Mouse (Mus musculus) left cerebral cortex, adult 9 months (tissue): ENCODE measurements around the gene Ppat.
"Not testable (repeated sequence)": the region's sequence is repeated elsewhere in the genome, so short reads cannot be mapped to it uniquely, and the experiment has no call there.

Experiments used
- DNase-seq, 2 experiments: peaks; one replicate each; pipeline ENCODE4 v3.0.0; 2022; ENCODE audit warnings: low spot score in 2 of 2

Ppat gene

DNA sequence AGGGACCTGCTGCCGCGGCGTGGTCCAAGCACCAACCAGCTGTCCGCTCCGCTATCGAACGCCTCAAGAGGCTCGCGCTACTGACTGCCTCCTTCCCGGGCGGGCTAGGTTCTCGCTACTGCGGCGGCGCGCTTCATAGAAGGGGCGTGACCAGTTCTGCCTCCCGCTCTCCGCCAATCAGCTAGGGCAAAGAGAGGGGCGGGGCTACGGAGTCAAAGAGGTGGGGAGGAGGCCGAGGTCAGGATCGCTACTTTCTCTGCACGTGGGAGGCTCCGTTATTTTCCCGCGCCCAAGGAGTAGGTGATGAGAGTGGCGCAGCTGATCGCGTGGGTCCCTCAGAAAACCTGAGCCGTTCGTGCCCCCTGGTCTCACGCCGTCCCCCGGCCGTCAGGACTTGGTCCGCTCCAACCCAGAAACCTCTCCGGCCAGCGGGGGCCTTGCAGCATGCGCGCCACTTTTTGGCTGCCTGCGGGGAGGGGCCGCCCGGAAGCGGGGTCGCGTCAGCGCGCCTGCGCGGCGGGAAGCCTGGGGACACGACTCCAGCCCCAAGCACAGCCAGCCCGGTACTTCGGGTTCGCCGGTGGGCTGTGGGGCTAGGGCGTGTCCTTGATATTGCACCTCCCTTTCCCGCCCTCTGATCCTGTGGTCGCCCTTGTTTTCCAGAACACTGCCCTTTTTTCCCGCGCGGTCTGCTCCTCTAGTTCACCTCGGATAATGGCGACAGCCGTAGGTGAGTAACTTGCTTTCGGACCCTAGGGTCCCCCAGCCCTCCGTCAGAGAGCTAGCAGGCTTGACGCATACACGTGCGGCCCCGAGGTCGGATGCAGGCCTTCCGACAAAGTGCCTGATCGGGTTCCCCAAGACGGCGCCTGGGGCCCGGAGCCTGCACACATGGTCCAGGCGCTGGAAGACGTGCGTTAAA, at the start of gene Ppat, which contains the start of gene Paics:
Ppat (minus strand) TSS at position 473 of the 922 bp plus-strand sequence.
Paics (plus strand) TSS at position 202 of the 922 bp plus-strand sequence.
- DNase-seq, result peak; percentile 93 to 97

DNA sequence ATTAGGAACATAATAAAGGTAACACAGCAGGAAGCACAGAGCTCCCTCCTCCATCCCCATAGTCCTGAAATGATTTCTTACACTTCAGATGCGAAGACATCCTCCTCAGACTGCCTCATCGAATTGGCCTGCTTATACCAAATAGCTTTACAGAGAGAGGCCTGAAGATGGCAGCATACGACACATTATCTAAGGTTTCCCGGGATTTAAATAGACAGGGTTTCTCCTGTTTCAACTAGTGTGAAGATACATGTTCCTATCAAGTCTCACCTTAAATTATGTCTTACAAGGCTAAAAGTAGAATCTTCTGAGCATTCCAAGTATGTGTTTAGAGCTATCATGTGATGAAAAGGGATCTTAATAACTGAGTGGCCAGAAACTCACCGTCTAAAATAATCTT, 47.0 kb upstream of the Ppat start:
- peak in 1 of 2 experiments; percentile 58 for DNase-seq

DNA sequence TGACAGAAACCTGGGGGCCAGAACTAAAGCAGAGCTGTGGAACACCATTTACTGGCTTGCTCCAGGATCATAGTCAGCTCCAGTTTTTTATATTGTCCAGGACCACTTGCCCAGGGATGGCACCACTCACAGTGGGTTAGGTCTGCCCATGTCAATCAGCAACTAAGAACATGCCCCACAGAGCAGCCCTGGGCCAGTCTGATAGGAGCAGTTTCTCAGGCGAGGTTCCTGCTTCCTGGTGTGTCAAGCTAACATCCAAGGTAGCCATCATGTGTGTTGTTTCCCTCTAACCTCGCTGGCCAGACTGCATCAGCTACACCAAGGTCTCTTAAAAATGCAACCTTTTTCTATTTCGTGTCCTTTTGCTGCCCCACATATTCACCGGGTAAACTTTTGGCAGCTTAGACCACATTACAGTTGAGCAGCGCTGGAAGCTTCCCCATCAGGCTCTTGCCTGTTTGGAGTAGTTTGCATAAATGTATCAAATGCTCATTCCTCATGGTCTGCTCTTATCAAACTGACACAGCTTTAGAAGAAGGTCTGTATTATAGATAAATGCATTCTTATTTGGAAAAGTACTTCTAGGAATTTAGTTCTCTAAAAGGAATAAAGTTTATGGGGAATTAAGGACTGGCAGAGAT, 41.9 kb upstream of the Ppat start:
- DNase-seq, result no peak

DNA sequence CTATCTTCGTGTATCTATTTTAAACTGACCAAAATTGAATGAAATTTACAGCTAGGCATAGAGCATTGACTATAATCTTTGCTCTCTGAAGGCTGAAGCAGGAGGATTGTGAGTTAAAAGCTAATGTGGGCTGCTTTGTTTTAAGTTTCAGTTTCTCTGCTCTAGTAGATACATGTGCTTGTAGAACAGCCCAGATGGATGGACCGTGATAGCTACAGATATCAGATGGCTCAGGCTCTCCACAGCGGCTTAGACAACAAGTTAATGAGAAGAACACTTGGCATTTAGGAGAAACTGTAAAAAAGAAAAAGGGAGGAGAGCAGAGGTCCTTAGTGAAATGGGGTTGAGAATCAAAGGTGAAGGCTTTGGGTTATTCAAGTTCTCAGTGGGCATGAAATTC, 39.4 kb upstream of the Ppat start:
- DNase-seq, result no peak

DNA sequence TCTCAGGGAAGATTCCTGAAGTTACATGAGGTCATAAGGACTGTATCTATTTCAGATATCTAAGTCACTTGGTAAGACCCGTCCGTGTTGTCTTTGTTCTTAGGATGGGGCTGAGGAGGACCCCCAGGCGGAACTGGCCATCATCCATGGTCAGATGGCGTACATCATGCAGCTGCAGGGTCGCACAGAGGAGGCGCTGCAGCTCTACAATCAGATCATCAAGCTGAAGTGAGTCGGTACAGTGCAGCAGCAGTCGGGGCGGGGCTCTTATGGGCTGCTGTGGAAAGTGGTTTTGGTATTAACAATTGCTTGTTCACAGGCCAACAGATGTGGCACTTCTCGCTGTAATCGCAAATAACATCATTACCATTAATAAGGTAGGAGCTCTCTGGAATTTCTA, 32.6 kb upstream of the Ppat start:
- no peak for DNase-seq

DNA sequence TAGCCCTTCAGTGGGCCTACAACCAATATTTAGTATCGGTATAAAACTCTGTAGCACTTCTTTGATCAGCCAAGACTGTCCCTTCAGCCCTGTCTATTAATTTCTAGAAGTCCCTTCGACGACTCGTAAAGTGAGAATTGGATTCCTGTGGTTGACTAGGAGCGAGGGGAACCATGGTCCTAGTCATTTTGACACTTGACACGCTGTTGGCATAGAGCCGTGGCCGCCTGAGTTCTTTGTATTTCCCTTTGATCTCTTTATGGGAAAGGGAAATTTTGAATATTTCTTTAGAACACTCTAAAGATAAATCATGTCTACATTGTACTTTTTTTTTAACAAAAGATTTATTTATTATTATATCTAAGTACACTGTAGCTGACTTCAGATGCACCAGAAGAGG, 24.4 kb upstream of the Ppat start:
- DNase-seq, result no peak

DNA sequence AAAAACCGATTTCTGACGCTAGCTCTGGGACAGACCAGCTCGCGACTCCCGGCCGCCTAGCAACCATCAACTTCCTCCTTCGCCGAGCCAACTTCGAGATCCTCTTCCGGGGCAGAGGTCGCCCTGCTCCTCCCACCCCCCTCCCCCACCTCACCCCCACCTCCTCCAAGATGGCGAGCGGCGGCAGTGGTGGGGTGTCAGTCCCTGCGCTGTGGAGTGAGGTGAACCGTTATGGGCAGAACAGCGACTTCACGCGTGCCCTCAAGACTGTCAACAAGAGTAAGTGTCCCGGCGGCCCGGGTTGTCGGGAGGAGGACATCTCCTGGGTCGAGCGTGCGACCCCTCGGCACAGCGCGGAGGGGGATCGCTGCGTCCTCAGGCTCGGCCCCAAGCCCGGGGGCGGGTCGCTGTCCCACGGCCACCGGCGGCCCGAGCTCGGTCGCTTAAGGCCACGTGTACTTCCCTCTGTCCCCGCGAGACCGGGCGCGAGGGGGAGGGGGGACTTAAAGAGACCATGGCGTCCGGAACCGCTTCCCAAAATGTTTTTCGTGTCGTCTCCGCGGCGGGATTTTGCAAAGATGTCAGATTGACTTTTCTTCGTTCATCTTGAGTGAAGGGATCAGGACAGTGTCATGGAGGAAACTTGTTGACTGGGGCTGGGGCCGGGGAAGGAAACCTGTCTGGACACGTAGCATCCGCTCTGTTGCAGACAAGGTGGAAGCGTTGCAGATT, 23.3 kb upstream of the Ppat start, which contains the start of gene Srp72:
Srp72 (plus strand) TSS at position 130 of the 732 bp plus-strand sequence.
- peak; percentile 38 to 73 for DNase-seq

DNA sequence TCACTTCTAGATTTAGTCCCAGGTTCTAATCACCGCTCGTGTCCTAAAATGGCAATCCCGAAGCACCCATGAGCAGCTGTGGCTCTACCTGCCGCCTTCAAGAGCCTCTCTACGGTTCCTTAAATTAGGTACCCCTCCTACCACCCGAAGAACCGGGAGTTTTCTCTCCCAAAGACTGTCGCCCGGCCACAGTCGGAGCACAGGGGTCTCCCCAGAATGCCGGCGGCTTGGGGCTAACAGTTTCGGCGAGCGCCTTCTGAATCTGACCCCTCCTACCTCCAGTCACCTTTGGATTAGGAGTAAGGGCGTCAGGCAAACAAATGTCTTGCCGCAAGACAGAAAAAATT, 22.8 kb upstream of the Ppat start:
- no peak for DNase-seq

DNA sequence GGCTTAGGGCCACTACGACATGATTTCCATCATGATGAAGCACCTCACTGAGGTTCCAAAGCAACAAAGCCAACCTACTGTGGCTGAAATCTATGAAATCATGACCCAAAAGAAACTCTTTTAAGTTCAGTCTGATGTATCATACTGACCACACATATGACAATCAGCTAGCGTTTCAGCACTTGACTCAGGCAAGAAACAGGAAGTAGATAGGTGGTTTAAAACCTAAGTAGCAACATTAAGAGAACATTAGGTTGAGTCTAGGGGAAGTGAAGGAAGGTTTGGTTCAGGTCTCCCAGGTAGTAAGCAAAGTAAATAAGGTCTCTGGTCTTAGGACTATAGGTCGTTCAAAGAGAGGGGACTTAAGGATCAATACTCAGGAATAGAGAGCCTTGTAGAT, 22.1 kb upstream of the Ppat start:
- DNase-seq, result no peak

DNA sequence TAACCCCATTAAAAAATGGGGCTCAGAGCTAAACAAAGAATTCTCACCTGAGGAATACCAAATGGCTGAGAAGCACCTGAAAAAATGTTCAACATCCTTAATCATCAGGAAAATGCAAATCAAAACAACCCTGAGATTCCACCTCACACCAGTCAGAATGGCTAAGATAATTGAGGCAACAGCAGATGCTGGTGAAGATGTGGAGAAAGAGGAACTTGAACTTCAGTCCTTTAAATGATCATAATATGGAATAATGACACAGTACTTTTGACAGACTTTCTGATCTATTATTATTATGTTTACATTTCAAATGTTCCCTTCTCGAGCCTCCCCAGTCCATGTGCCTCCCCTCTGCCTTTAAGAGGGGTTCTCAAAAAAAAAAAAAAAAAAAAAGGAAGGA, 19.7 kb upstream of the Ppat start:
- not testable (repeated sequence) for DNase-seq

DNA sequence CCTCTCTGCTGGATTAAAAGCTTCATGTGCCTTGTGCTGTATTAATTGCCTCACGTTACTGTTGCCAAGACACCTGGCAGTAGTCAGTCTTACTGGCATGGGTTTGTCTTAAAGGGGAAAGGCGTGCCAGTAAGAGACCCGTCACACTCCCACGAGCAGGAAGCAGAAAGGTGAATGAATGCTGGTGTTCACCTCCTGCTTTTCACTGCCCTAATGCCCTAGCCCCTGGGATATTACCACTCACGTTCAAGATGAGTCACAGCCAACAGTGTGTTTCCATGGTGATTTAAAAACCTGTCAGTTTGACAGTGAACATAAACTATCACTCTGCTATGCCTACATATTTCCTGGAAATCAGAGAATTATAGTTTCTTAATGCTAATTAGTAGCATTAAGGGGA, 17.9 kb upstream of the Ppat start:
- no peak for DNase-seq

DNA sequence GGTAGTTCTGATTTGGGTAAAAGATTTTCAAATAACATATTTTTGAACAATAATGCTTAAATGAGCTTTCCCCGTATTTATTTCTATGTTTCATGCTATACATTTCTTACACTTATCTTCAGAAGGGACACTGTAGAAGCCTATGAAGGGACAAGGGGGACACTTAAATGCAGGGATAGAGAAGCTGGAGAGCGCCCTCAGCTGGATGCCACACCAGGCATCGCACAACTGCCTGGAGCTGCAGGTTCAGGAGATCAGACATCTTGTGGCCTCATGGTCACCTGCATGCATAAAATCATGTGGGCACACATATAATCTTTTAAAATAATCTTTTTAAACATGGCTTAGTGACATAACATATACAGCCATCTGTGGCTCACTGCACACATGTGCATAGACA, 13.3 kb upstream of the Ppat start:
- DNase-seq, result no peak

DNA sequence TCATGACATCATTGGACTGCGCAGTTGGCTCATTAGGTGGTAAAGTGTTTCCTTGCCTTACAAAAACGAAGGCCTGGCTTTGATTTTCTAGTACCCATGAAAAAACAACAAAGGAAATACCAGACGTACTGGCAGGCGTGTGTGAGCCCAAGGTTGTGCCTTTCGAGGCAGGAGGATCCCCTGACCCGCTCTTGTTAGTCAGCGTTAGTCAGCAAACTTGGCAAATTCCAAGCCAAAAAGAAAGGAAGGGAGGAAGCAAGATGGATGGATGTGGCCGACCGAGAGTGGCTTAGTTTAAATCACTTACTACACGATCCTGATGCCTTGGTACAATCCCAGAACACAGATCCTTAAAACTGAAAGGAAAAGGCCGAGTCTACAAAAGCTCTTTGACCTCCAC, 11.2 kb upstream of the Ppat start:
- no peak for DNase-seq

DNA sequence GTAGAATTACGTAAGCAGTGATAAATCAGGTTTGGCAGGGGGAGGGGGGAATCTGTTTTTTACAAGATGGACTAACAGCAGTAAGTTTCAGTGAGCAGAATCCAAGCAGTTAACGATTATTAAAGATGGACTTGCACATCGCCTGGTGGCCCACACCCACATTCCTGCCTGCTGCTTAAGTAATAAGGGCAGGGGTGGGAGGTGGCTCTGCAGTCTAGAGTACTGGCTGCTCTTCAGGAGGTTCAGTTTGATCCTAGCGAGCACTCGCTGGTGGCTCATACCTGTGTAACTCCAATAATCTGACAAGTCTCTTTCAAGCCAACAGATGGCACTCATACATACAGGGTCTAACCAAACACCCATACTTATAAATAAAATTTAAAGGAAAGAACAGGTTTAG, 8.2 kb upstream of the Ppat start:
- DNase-seq, result no peak

DNA sequence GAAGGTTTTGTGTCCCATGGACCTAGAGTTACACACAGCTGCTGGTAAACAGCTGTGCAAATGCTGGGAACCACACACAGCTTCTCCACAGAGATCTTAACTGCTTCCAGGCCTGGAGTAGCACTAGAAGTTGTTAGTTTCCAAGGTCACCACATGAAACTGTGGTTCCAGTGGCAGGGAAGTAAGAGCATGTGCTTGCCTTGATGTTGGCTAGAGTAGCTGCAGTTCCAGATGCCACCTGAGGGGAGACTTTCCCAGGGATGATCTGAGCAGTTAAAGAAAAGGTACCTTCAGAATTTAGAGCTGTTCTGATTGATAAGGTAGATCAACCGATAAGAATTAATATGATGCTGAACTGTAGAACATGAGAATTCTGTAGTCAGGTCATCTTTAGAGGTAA, 6.6 kb upstream of the Ppat start:
- no peak for DNase-seq

DNA sequence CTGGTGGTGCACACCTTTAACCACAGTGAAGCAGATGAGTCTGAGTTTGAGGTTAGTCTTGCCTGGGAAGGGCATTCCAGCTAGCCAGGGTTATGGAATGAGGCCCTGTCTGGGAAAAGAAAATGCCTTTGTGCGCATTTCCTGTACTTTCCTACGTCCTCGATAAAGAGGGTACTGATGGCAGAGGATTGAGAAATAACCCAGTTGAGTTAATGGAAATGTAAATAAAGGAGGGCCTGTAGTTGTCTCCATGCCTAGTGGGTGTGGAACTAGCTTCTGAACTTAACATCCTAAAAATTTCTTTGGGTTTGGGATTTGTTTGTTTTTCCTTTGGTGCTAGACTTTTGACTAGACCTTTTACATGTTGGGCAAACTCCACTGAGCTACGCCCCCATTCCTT, 4.1 kb upstream of the Ppat start:
- DNase-seq, result no peak

DNA sequence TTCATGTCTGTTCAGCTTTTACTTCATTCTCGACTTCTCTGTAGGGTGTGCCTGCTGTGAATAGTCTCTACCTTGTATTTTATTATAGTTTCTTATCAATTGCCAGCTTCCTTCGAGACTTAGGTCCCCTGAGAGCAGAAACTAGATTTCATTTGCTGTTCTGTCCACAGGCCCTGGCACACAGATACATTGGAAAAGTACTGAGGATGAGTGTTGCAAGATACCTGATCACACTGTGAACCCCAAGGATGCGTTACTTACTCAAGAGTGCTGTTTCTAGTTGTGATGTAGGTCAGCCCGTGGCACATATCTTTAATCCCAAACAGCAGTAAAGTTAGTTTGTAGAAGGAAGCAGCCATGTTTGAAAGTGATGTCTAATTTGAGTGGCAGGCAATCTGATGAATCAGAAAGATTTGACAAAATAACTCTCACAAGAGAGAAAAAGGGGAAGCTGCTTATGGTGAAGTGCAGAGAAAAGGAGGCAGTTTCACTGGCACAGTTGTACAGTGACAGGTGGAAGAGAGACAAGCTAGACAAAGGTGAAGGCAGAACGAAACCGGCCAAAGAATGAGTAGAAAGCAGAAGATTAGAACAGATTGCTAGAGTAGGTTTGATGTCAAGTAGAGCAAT, 3.0 kb upstream of the Ppat start:
- DNase-seq, result no peak

DNA sequence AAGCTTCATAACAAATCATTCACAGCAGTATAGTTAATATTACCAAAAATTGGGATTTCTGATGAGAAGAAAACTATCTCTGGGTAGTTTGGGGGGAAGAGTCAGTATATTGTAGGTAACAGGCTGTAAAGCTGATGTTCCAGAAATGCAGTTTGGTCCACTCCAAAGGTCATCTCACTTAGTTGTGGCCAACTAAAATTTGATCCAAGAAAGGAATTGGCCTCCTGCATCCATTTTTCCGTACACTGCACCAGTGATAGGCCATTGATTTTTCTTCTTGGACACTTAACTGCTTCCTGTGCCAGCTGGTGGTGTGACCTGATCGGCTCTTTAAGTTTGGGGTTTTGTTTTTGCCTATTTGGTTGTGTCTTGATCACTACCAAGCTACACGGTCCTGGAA, 2.4 kb upstream of the Ppat start:
- no peak for DNase-seq

DNA sequence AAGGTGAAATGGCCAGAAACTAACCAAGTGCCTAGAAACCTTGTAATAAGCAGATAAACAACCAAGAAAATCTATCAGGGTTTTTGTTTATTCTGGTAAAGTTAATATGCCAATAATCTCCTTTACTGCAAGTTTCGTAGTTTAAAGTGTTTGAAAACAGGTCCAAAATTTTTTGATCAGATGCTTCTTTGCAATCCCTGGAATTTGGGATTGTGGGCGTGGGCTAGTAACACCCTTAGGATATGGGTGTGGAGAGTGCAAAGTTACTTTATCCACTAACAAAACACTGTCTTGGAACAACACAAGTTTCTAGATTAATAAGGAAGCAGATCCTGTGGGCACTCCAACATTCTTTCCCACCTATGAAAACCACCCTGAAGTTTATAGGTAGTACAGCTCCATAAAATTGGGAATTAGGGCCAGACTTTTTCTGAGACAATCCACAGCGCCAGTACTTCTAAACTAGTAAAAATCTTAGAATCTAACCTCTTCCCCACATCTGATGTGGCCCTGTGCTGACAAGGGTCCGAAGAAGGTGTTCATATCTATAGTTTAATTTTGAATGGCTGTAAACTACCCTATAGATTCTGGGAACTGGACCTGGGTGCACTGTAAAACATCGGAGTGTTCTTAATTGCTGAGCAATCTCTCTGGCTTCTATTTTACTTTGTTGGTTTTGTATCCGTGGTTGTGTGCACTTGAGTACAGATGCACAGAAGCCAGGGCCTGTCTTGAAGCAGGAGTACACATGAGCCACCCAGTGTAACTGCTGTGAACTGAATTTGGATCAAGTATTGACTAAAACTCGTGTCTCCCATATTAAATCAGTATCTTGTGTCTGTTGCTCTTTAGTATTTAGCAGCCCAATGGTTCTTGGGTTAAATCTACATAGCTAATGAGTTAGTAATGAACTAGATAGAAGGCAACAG, 998 bp upstream of the Ppat start:
- DNase-seq, result no peak

DNA sequence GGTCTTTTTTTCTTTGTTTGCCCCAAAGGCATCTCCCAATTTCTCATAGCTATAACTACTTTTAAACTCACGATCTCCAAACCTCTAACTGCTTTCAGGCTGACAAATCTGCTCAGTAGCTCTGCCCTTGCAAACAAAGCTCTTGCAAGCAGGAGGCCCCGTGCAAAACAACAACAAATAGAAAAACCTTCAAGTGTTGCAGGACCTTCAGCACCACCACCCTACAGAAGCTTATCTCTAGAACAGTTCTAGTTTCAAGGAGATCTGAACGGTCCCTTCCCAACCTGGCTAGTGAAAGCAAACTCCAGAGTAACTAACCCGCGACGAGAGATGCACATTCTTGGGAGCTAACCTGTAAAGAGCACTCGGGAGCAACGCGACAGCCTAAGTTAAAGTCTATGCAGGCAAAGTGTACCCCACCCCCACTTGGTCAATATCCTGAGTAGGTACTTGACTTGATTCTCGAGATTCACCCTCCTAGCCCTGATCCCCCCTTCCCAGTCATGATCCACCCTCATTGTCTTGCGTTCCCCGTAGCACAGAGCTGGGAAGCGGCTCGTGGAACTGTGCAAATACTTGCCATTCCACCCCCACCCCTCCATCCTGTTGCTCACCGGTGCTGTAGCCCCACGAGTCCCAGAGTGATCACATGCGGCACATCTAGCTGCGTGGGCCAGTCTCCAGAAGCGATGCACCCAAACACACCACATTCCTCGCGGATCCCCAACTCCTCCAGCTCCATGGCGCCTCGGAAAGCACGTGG, 854 bp downstream of the Ppat start:
- no peak for DNase-seq
